Mouse (Mus musculus) MEL (cell line): ENCODE data around the gene Frat1. TPM values are rescaled to one million over a fixed set of nuclear protein-coding genes. Genes with fewer than 3 reads are reported as not detected.

Experiments used
- DNase-seq: peaks from one replicate; pipeline ENCODE4 v3.0.0; 2011; ENCODE audit warnings: low read depth, low spot score
- H3K27ac ChIP-seq: 2 replicates; pipeline ENCODE4 v1.5.1; 2012; ENCODE audit warnings: low read depth, mild to moderate bottlenecking, control low read depth, low read length, moderate library complexity; ENCODE audit not compliant: control insufficient read depth
- H3K27me3 ChIP-seq, 2 experiments: fragments of 150-350 bp in 1 of 2; sonication (generic) in 1 of 2; 2 replicates each; pipeline ENCODE4 v1.6.1; 2012; ENCODE audit warnings: low read length in 2 of 2, mild to moderate bottlenecking in 2 of 2, improper control_type of control experiment in 1 of 2, moderate library complexity in 1 of 2; ENCODE audit not compliant: insufficient read depth in 2 of 2, control insufficient read depth in 1 of 2
- H3K36me3 ChIP-seq, 2 experiments: 2 replicates each; pipeline ENCODE4 v1.6.1; 2012 to 2014; ENCODE audit warnings: low read length in 2 of 2, improper control_type of control experiment in 1 of 2, inconsistent platforms in 1 of 2, mild to moderate bottlenecking in 1 of 2; ENCODE audit not compliant: insufficient read depth in 2 of 2, control insufficient read depth in 1 of 2
- H3K4me1 ChIP-seq, 2 experiments: fragments of 150-350 bp in 1 of 2; sonication (generic) in 1 of 2; 2 replicates each; pipeline ENCODE4 v1.6.1; 2012; ENCODE audit warnings: low read length in 2 of 2, improper control_type of control experiment in 1 of 2, mild to moderate bottlenecking in 1 of 2; ENCODE audit not compliant: insufficient read depth in 2 of 2, control insufficient read depth in 1 of 2
- H3K4me3 ChIP-seq, 2 experiments: fragments of 150-350 bp in 1 of 2; sonication (generic) in 1 of 2; 2 replicates each; pipeline ENCODE4 v1.5.1; 2012; ENCODE audit warnings: low read depth in 2 of 2, low read length in 2 of 2, mild to moderate bottlenecking in 2 of 2, moderate library complexity in 2 of 2, control low read depth in 1 of 2, improper control_type of control experiment in 1 of 2; ENCODE audit not compliant: control insufficient read depth in 1 of 2, insufficient read depth in 1 of 2
- H3K79me2 ChIP-seq: 2 replicates; pipeline ENCODE4 v1.6.1; 2012; ENCODE audit warnings: mild to moderate bottlenecking, low read length, moderate library complexity; ENCODE audit not compliant: control insufficient read depth, poor library complexity, insufficient read depth
- H3K9ac ChIP-seq: 2 replicates; pipeline ENCODE4 v1.6.1; 2012; ENCODE audit warnings: low read depth, mild to moderate bottlenecking, control low read depth, low read length, moderate library complexity; ENCODE audit not compliant: control insufficient read depth, poor library complexity, severe bottlenecking
- H3K9me3 ChIP-seq: fragments of 150-350 bp; sonication (generic); replicated peaks from 2 replicates; pipeline ENCODE4 v1.6.1; 2012; ENCODE audit warnings: mild to moderate bottlenecking, low read length, improper control_type of control experiment, moderate library complexity; ENCODE audit not compliant: insufficient read depth
- CTCF ChIP-seq, 3 experiments: IDR thresholded peaks in 2 of 3; conservative IDR thresholded peaks in 1 of 3; 2 replicates each; pipeline ENCODE4 v1.5.1; 2011 to 2012; ENCODE audit warnings: low read length in 3 of 3, low read depth in 2 of 3, mild to moderate bottlenecking in 2 of 3, improper control_type of control experiment in 1 of 3, inconsistent platforms in 1 of 3, mixed read lengths in 1 of 3, moderate library complexity in 1 of 3; ENCODE audit not compliant: control insufficient read depth in 1 of 3, insufficient read depth in 1 of 3, poor library complexity in 1 of 3, severe bottlenecking in 1 of 3
- E2F4 ChIP-seq: IDR thresholded peaks from 2 replicates; pipeline ENCODE4 v1.6.1; 2011; ENCODE audit warnings: low read depth, low read length, improper control_type of control experiment, borderline replicate concordance
- EP300 ChIP-seq, 2 experiments: IDR thresholded peaks; 2 replicates each; pipeline ENCODE4 v1.6.1; 2011; ENCODE audit warnings: improper control_type of control experiment in 2 of 2, low read length in 2 of 2, low read depth in 1 of 2, mild to moderate bottlenecking in 1 of 2
- ETS1 ChIP-seq: IDR thresholded peaks from 2 replicates; pipeline ENCODE4 v1.6.1; 2012; ENCODE audit warnings: low read depth, mild to moderate bottlenecking, inconsistent platforms, low read length, improper control_type of control experiment, moderate library complexity
- GABPA ChIP-seq: IDR thresholded peaks from 2 replicates; pipeline ENCODE4 v1.6.1; 2012; ENCODE audit warnings: low read depth, mild to moderate bottlenecking, inconsistent platforms, low read length, improper control_type of control experiment, moderate library complexity
- GATA1 ChIP-seq: IDR thresholded peaks from 2 replicates; pipeline ENCODE4 v1.6.1; 2011; ENCODE audit warnings: low read depth, low read length, improper control_type of control experiment
- JUND ChIP-seq: IDR thresholded peaks from 2 replicates; pipeline ENCODE4 v1.6.1; 2011; ENCODE audit warnings: low read depth, mild to moderate bottlenecking, improper control_type of control experiment, low read length
- MEF2A ChIP-seq: IDR thresholded peaks from 2 replicates; pipeline ENCODE4 v1.6.1; 2014; ENCODE audit warnings: low read depth, mild to moderate bottlenecking, inconsistent platforms, low read length, improper control_type of control experiment; ENCODE audit not compliant: poor library complexity, insufficient replicate concordance, severe bottlenecking; ENCODE audit errors: extremely low read depth
- NELFE ChIP-seq: IDR thresholded peaks from 2 replicates; pipeline ENCODE4 v1.6.1; 2011; ENCODE audit warnings: low read depth, low read length, improper control_type of control experiment
- POLR2AphosphoS2 ChIP-seq: IDR thresholded peaks from 2 replicates; pipeline ENCODE4 v1.6.1; 2011; ENCODE audit warnings: low read length, improper control_type of control experiment
- TAL1 ChIP-seq: IDR thresholded peaks from 2 replicates; pipeline ENCODE4 v1.6.1; 2012; ENCODE audit warnings: mild to moderate bottlenecking, inconsistent platforms, low read length, moderate library complexity, mixed read lengths
- TCF12 ChIP-seq: IDR thresholded peaks from 2 replicates; pipeline ENCODE4 v1.6.1; 2014; ENCODE audit warnings: low read depth, mild to moderate bottlenecking, inconsistent platforms, low read length, improper control_type of control experiment, moderate library complexity
- USF2 ChIP-seq, 2 experiments: IDR thresholded peaks; 2 replicates each; pipeline ENCODE4 v1.6.1; 2011 to 2012; ENCODE audit warnings: improper control_type of control experiment in 2 of 2, low read length in 2 of 2, borderline replicate concordance in 1 of 2, inconsistent platforms in 1 of 2, low read depth in 1 of 2, mild to moderate bottlenecking in 1 of 2; ENCODE audit not compliant: insufficient read depth in 1 of 2
- ZMIZ1 ChIP-seq: IDR thresholded peaks from 2 replicates; pipeline ENCODE4 v1.6.1; 2012; ENCODE audit warnings: low read depth, mild to moderate bottlenecking, inconsistent platforms, low read length, improper control_type of control experiment, moderate library complexity
- polyA plus RNA-seq, 2 experiments: library from polyadenylated mRNA; stranded (reverse) in 1 of 2; unstranded in 1 of 2; fragments of >175 nt in 1 of 2; fragments of >200 nt in 1 of 2; gene quantifications; 2 replicates each; pipeline versions ENCODE4 v1.2.1 to v1.2.4; 2012; ENCODE audit warnings: low replicate concordance in 2 of 2, low read depth in 1 of 2; ENCODE audit not compliant: insufficient read length in 2 of 2, insufficient read depth in 1 of 2, missing spikeins in 1 of 2
- total RNA-seq: library from RNA; depleted of rRNA; stranded (reverse); fragments of 300-350 nt; gene quantifications from 2 replicates; pipeline ENCODE4 v1.2.3, GENCODE M21; 2012

The Frat1 gene
- total and polyA plus RNA-seq, 3 experiments = 31.5 to 36.0 TPM; not detected in 1

DNA sequence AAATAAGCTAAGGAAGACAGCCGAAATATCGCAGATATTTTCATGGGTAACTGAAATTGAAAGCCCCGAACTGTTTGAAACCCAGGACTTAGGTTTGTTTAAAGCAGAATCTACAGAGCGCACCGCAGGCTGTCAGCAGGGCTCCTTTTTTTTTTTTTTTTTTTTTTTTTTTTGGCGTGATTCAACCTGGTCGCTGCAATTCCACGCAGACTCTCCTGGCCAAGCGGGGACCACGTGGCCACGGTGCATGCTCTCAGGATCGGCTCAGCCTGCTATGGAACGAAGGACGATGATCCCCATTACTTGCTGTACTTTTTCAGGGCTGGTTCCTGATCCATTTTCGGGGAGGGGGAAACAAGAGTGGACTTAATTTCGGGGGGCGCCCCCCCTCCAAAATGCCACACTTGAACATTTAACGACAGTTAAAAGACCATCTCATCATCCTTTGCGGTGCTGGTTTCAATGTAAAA, 1.4 kb downstream of the Frat1 start (continued):
- TF ChIP-seq EP300 (IDR thresholded peaks at IDR 0.05; ENCODE audit: low read depth in 1 of 2, low read length in 2 of 2) (peak in 1 of 2 experiments; percentile 15; a peak in 1 of 4 replicates), JUND (no peak), GABPA (no peak)

DNA sequence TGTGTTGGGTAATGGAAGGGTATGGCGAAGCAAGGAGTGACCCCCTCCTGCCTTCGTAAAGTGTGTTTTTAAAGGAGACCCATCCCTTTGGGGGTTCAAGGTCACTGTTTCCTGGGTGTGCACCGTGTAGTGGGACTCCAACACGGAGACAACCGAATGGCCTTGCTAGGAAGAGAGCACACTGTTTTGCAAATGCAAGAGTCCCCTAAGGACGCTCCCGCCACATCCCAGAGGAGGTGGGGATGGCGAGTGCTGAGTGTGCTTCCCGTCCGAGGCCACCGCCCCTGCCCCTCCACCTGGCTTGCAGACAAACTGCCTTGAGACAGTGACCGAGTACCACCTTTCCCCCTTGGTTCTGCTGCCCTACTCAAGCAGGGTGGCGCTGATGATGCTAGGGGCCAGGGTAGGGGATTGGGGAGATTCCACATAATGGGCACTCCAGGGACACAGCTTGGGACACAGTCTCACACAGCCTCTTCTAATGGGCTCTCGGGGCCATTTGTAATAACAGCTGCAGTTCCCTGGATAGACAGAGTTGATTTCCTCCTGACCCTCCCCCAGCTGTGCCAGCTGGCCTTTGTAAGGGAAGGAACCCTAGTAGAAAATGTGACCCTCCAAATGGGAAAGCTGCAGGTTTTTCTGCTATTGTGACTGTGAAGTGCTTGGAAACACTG, 2.1 kb downstream of the Frat1 start:
- Histone ChIP-seq H3K9me3 (no peaks in the 10 kb centered on the region), H3K79me2 (peaks cover 31% of the 10 kb centered on the region), H3K4me1 (peaks cover 16 to 37% of the 10 kb centered on the region in 2 experiments), H3K4me3 (peak overlapping the region; percentile 78 to 83), H3K9ac (peak overlapping the region; percentile 95), H3K27ac (peak overlapping the region; percentile 94), H3K27me3 (no peaks in the 10 kb centered on the region), H3K36me3 (peaks cover 0 to 33% of the 10 kb centered on the region in 2 experiments; a peak in 2 of 4 replicates)
- TF ChIP-seq NELFE (peak; percentile 38; the same call in 1 of the 2 replicates), TCF12 (0 out of 2 replicates have a peak, but pooled peaks have one; percentile 13), GABPA (no peak), E2F4 (no peak), CTCF (IDR thresholded peaks at IDR 0.05 in 2 of 3, conservative IDR thresholded peaks at IDR 0.05 in 1 of 3; ENCODE audit: control insufficient read depth in 1 of 3, insufficient read depth in 1 of 3, low read depth in 2 of 3, low read length in 3 of 3, poor library complexity in 1 of 3, severe bottlenecking in 1 of 3) (no peak), ZMIZ1 (no peak), POLR2AphosphoS2 (peak; percentile 3; the same call in 1 of the 2 replicates), MEF2A (no peak)
- peak; percentile 64 for DNase-seq

GRCm38 (mm10) chr19:41832501-41833201, 2.9 kb downstream of the Frat1 start:
- H3K36me3 ChIP-seq = peaks cover 0 to 39% of the 10 kb centered on the region in 2 experiments; a peak in 2 of 4 replicates
- H3K4me1 ChIP-seq = peaks cover 18 to 43% of the 10 kb centered on the region in 2 experiments
- H3K9me3 ChIP-seq = no peaks in the 10 kb centered on the region
- H3K9ac ChIP-seq = peak overlapping the region; percentile 95
- H3K4me3 ChIP-seq = peak overlapping the region; percentile 78 to 83; a peak in 3 of 4 replicates
- no peak overlapping the region for H3K27ac ChIP-seq
- no peak for DNase-seq
- H3K27me3 ChIP-seq = no peaks in the 10 kb centered on the region
- H3K79me2 ChIP-seq = peaks cover 31% of the 10 kb centered on the region
- TF ChIP-seq GATA1 (peak; percentile 33; the same call in 1 of the 2 replicates), CTCF (IDR thresholded peaks at IDR 0.05 in 2 of 3, conservative IDR thresholded peaks at IDR 0.05 in 1 of 3; ENCODE audit: control insufficient read depth in 1 of 3, insufficient read depth in 1 of 3, low read depth in 2 of 3, low read length in 3 of 3, poor library complexity in 1 of 3, severe bottlenecking in 1 of 3) (no peak), USF2 (IDR thresholded peaks at IDR 0.05; ENCODE audit: borderline replicate concordance in 1 of 2, insufficient read depth in 1 of 2, low read depth in 1 of 2, low read length in 2 of 2) (no peak), TAL1 (peak; percentile 28), ETS1 (0 out of 2 replicates have a peak, but pooled peaks have one; percentile 23)
